ENCODE assay signal across 13 mouse cellular contexts in the genomic region with DNA sequence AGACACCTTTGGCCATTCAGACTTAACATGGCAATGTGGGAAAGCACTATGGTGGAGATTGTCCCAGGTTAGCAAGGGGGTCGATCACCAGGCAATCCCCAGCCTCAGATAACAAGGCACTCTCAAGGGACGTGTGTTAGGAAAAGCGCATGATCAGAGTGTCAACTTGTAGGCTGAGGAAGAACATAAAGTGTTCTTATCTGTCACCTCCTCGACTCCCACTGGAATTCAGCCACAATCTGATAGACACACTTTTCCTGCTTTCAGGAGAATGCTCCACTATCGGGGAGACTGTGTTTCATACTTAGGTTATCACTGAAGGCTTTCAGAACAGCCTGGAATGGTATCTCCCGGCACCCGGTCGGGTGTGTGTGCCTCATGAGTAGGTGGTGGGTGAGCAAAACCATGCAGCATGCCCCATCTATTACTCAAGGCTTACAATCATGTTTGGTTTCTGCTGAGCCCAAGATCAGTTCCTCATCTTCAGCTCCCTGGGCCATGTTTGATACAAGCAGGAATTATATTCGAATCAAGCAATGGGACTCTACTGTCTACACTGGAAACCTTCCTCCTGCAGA.
"Had no signal": no experiment of that assay in that cellular context is flagged by ENCODE, and none has a peak within 500 bp of the region (broad histone marks: within the 10 kb centered on the region; RNA-seq: fewer than 3 reads in every experiment).

No protein-coding gene starts in this region.

- ATAC-seq: midbrain, embryonic 13.5 days; midbrain, embryonic 16.5 days had no signal

- H3K9ac ChIP-seq: kidney, embryonic 15.5 days; liver, embryonic 13.5 days; lung, embryonic 15.5 days; midbrain, embryonic 13.5 days had no signal

- H3K27me3 ChIP-seq: liver, embryonic 13.5 days; lung, embryonic 15.5 days; midbrain, embryonic 13.5 days had no signal

- H3K4me2 ChIP-seq: kidney, embryonic 15.5 days; liver, embryonic 13.5 days; lung, embryonic 15.5 days; midbrain, embryonic 13.5 days had no signal

- H3K27ac ChIP-seq: kidney, embryonic 15.5 days; left cerebral cortex, adult 2 months; liver, embryonic 13.5 days; lung, embryonic 15.5 days; macrophage; midbrain, embryonic 13.5 days had no signal

- DNase-seq: kidney, postnatal 10 days; kidney, postnatal 36 days; layer of hippocampus, postnatal 36 days; liver, embryonic 13.5 days; lung, postnatal 14 days; thymus, adult 18-20 months; thymus, postnatal 36 days had no signal

- H3K4me3 ChIP-seq: kidney, embryonic 15.5 days; left cerebral cortex, adult 2 months; liver, embryonic 13.5 days; lung, embryonic 15.5 days; midbrain, embryonic 13.5 days had no signal

- H3K36me3 ChIP-seq: kidney, embryonic 15.5 days; liver, embryonic 13.5 days; lung, embryonic 15.5 days; midbrain, embryonic 13.5 days had no signal

- H3K9me3 ChIP-seq: kidney, embryonic 15.5 days; liver, embryonic 13.5 days; lung, embryonic 15.5 days; midbrain, embryonic 13.5 days had no signal
